Mouse (Mus musculus) embryonic fibroblast, embryonic 13.5 days (primary cell): ENCODE measurements at regions not wholly inside any gene's neighbourhood (a gene's known extent, or its start where the extent isn't known, plus 50 kb on each side); places are given as distances from the start of the nearest gene placed in this dataset.

Source experiments
- CTCF ChIP-seq: IDR thresholded peaks from 2 replicates; pipeline ENCODE4 v1.5.1; 2011; ENCODE audit warnings: mild to moderate bottlenecking, control low read depth, low read length, moderate library complexity, borderline replicate concordance; ENCODE audit not compliant: insufficient read depth
- POLR2A ChIP-seq: IDR thresholded peaks from 2 replicates; pipeline ENCODE4 v1.6.1; 2011; ENCODE audit warnings: low read depth, mild to moderate bottlenecking, control low read depth, low read length, moderate library complexity

- TF ChIP-seq CTCF (no peak), POLR2A (no peak)
These were observed 130.1 kb upstream of the Krr1 start for GRCm38 (mm10) chr10:111842321-111842775.
